Mouse (Mus musculus) limb, embryonic 15.5 days (tissue): ENCODE measurements at regions not wholly inside any gene's neighbourhood (a gene's known extent, or its start where the extent isn't known, plus 50 kb on each side); places are given as distances from the start of the nearest gene placed in this dataset.

Experiments used
- ATAC-seq: fragments of 200-750 bp; cut with Nextera tagmentation; 2 replicates; pipeline ENCODE4 v1.8.0; 2017; ENCODE audit warnings: low read depth, moderate TSS enrichment; ENCODE audit not compliant: insufficient number of reproducible peaks, low FRiP score, low TSS enrichment
- H3K27ac ChIP-seq: fragments of 300-500 bp; sonication (generic); 2 replicates; pipeline ENCODE4 v1.5.1; 2015; ENCODE audit warnings: moderate library complexity, mild to moderate bottlenecking, inconsistent platforms
- H3K27me3 ChIP-seq: fragments of 300-500 bp; sonication (generic); 2 replicates; pipeline ENCODE4 v1.6.1; 2015; ENCODE audit warnings: inconsistent platforms
- H3K36me3 ChIP-seq: fragments of 300-500 bp; sonication (generic); 2 replicates; pipeline ENCODE4 v1.6.1; 2015; ENCODE audit warnings: inconsistent platforms
- H3K4me1 ChIP-seq: fragments of 300-500 bp; sonication (generic); 2 replicates; pipeline ENCODE4 v1.6.1; 2015; ENCODE audit warnings: inconsistent platforms
- H3K4me2 ChIP-seq: fragments of 300-500 bp; sonication (generic); 2 replicates; pipeline ENCODE4 v1.6.1; 2015; ENCODE audit warnings: mild to moderate bottlenecking, inconsistent platforms
- H3K4me3 ChIP-seq: fragments of 300-500 bp; sonication (generic); 2 replicates; pipeline ENCODE4 v1.5.1; 2015; ENCODE audit warnings: mild to moderate bottlenecking, inconsistent platforms
- H3K9ac ChIP-seq: fragments of 300-500 bp; sonication (generic); 2 replicates; pipeline ENCODE4 v1.6.1; 2015; ENCODE audit warnings: inconsistent platforms
- H3K9me3 ChIP-seq: fragments of 300-500 bp; sonication (generic); 2 replicates; pipeline ENCODE4 v1.6.1; 2016; ENCODE audit warnings: inconsistent platforms
- WGBS: fragments of 180-500 bp; shearing (Covaris S2); methylation state at CpG from one replicate; pipeline ENCODE4 v1.1.7; 2015; 5-methylcytosine and 5-hydroxymethylcytosine counted together

DNA sequence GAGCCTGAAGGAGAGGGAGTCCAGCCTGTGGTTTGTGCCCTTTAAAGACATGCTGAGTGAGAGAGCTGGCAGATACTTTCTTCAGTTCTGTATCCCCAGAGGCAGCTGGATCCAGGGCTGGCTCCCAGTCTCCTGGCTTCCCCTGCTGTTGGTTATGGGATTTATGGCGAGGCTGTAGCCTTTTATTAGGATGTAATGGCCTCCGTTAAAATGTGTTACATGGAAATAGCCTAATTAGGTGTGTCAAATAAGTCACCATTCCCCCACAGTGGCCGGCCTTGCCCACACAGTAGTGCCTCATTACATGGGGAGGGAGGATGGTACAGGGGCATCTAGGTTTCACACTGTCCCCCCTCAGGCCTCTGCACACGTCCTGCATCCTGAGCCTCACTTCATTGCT lies 230.8 kb downstream of the Rplp1 start:
- H3K27me3 ChIP-seq: 0 out of 2 replicates have a peak, but pooled peaks cover 14% of the 10 kb centered on the region
- peaks cover 20% of the 10 kb centered on the region for H3K4me1 ChIP-seq
- no peak overlapping the region for H3K4me2 ChIP-seq
- no peaks in the 10 kb centered on the region for H3K9me3 ChIP-seq
- 26% methylated on average over 4 of the region's 4 CpGs for WGBS
- no peak overlapping the region for H3K4me3 ChIP-seq
- H3K27ac ChIP-seq: no peak overlapping the region
- no peak overlapping the region for H3K9ac ChIP-seq
- H3K36me3 ChIP-seq: no peaks in the 10 kb centered on the region
- no peak for ATAC-seq

DNA sequence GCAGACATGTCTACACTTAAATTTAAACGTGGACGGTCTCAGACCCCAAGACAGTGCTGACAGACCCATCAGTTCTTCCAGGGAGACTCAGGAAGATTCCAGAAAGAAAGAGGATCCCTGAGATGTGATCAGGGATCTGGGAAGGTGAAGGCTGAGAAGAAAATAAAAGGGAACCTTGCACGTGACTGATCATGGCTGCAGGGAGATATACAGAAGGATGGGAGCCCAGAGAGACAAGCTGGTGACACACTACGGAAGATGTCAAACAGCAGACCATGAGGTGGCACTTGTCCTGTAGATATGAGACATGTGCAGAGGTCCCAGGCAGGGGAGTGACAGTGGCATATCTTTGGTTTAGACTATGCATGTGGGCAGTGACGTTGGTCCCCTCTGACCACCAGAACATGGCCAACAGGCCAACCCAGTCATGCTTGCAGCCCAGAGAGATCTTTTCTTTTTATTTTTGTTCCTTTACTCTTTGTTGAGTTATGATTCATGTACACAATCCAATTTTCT lies 231.5 kb downstream of the Rplp1 start:
- Histone ChIP-seq H3K27ac (no peak overlapping the region), H3K36me3 (no peaks in the 10 kb centered on the region), H3K27me3 (peaks cover 16% of the 10 kb centered on the region; the same call in 1 of the 2 replicates), H3K9me3 (no peaks in the 10 kb centered on the region), H3K9ac (no peak overlapping the region), H3K4me2 (no peak overlapping the region), H3K4me3 (no peak overlapping the region), H3K4me1 (peaks cover 20% of the 10 kb centered on the region)
- ATAC-seq: no peak
- WGBS: 85% methylated on average over 5 of the region's 5 CpGs

- Histone ChIP-seq H3K36me3 (no peaks in the 10 kb centered on the region), H3K9ac (no peak overlapping the region), H3K4me1 (peaks cover 21% of the 10 kb centered on the region), H3K27ac (no peak overlapping the region), H3K9me3 (no peaks in the 10 kb centered on the region), H3K27me3 (peaks cover 16% of the 10 kb centered on the region; the same call in 1 of the 2 replicates), H3K4me3 (no peak overlapping the region), H3K4me2 (no peak overlapping the region)
- WGBS: 61% methylated on average over 4 of the region's 4 CpGs
- no peak for ATAC-seq
Observed at GRCm38 (mm10) chr9:61682316-61682715, 232.0 kb downstream of the Rplp1 start.

- no peak overlapping the region for H3K4me2 ChIP-seq
- no peak overlapping the region for H3K27ac ChIP-seq
- H3K27me3 ChIP-seq: peaks cover 12% of the 10 kb centered on the region; the same call in 1 of the 2 replicates
- no peak for ATAC-seq
- peaks cover 28% of the 10 kb centered on the region for H3K4me1 ChIP-seq
- H3K9me3 ChIP-seq: no peaks in the 10 kb centered on the region
- no peak overlapping the region for H3K9ac ChIP-seq
- WGBS: 49% methylated on average over 5 of the region's 5 CpGs
- no peaks in the 10 kb centered on the region for H3K36me3 ChIP-seq
- H3K4me3 ChIP-seq: no peak overlapping the region
Observed at GRCm38 (mm10) chr9:61681406-61681805, 232.9 kb downstream of the Rplp1 start.

DNA sequence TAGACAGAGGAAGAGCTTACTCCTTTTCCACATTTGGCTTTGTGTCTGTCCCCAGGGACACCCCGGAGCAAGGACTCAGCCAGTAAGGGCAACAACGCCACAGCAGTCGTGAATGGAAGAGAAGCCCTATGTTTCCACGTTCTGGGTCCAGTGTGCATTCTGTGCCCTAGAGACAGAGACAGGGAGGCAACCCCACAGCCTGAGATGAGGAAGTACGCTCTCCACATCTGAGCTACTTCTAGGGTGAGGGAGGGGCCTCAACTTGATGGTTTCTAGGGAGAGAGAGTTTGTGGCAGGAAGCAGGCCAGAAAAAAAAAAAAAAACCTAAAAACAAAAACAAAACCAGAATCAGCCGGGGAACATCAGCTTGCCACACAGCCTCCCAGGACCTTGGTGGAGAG lies 233.4 kb downstream of the Rplp1 start:
- H3K9me3 ChIP-seq: no peaks in the 10 kb centered on the region
- peaks cover 31% of the 10 kb centered on the region for H3K4me1 ChIP-seq
- H3K27ac ChIP-seq: no peak overlapping the region
- H3K4me3 ChIP-seq: no peak overlapping the region
- H3K9ac ChIP-seq: no peak overlapping the region
- H3K36me3 ChIP-seq: no peaks in the 10 kb centered on the region
- 39% methylated on average over 6 of the region's 6 CpGs for WGBS
- ATAC-seq: no peak
- H3K27me3 ChIP-seq: peaks cover 12% of the 10 kb centered on the region; the same call in 1 of the 2 replicates
- H3K4me2 ChIP-seq: no peak overlapping the region

DNA sequence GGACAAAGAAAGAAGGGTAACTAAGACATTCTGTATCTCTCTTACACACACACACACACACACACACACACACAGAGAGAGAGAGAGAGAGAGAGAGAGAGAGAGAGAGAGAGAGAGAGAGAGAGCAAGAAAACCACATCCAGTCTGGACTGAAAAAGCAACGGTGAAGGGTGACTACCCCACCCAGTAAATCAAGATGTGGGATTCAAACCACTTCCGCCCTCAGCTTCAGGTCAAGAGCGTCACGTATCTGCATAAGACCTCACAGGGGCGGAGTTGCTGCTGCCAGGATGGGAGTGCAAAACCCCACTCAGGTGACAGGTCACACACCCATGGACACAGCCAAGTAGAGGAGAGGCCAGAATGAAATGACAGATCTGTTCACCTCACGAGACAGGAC lies 234.7 kb downstream of the Rplp1 start:
- peaks cover 34% of the 10 kb centered on the region for H3K4me1 ChIP-seq
- no peaks in the 10 kb centered on the region for H3K36me3 ChIP-seq
- peaks cover 12% of the 10 kb centered on the region; the same call in 1 of the 2 replicates for H3K27me3 ChIP-seq
- H3K9me3 ChIP-seq: no peaks in the 10 kb centered on the region
- no peak overlapping the region for H3K4me3 ChIP-seq
- 81% methylated on average over 6 of the region's 6 CpGs for WGBS
- no peak overlapping the region for H3K27ac ChIP-seq
- ATAC-seq: no peak
- no peak overlapping the region for H3K9ac ChIP-seq
- H3K4me2 ChIP-seq: no peak overlapping the region

- Histone ChIP-seq H3K4me2 (no peak overlapping the region), H3K4me3 (no peak overlapping the region), H3K9me3 (no peaks in the 10 kb centered on the region), H3K36me3 (no peaks in the 10 kb centered on the region), H3K27me3 (peaks cover 3% of the 10 kb centered on the region; the same call in 1 of the 2 replicates), H3K9ac (no peak overlapping the region), H3K4me1 (peaks cover 39% of the 10 kb centered on the region), H3K27ac (no peak overlapping the region)
- no peak for ATAC-seq
- 76% methylated on average over 3 of the region's 3 CpGs for WGBS
Observed at GRCm38 (mm10) chr9:61677603-61678002, 236.7 kb downstream of the Rplp1 start.

GRCm38 (mm10) chr9:61677037-61677436 lies 237.3 kb downstream of the Rplp1 start:
- WGBS: 42% methylated on average over 11 of the region's 11 CpGs
- H3K4me1 ChIP-seq: peaks cover 33% of the 10 kb centered on the region
- no peak overlapping the region for H3K27ac ChIP-seq
- no peaks in the 10 kb centered on the region for H3K9me3 ChIP-seq
- no peak overlapping the region for H3K4me3 ChIP-seq
- H3K4me2 ChIP-seq: no peak overlapping the region
- no peak for ATAC-seq
- no peaks in the 10 kb centered on the region for H3K36me3 ChIP-seq
- peaks cover 3% of the 10 kb centered on the region; the same call in 1 of the 2 replicates for H3K27me3 ChIP-seq
- H3K9ac ChIP-seq: no peak overlapping the region

DNA sequence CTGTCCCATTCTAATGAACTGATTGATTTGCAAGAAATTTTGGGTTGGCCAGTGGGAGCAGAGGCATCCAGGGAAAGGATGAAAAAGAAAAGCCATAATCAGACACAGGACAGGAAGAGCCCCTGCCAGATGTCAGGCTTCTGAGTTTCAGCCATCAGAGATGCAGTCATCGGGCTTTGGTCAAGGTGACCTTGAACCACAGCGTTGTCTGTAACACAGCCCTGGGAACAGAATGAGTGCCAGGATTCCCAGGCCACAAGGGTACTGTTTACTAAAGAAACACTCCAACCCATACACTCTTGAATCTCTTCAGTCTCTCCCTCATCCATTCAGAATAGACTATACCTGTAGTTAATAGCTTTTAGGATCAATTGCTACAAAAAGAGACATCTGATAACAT lies 239.0 kb downstream of the Rplp1 start:
- Histone ChIP-seq H3K27ac (no peak overlapping the region), H3K4me2 (no peak overlapping the region), H3K9me3 (no peaks in the 10 kb centered on the region), H3K36me3 (no peaks in the 10 kb centered on the region), H3K9ac (no peak overlapping the region), H3K4me1 (peaks cover 25% of the 10 kb centered on the region), H3K27me3 (peaks cover 3% of the 10 kb centered on the region; the same call in 1 of the 2 replicates), H3K4me3 (no peak overlapping the region)
- WGBS: 80% methylated on average over 2 of the region's 2 CpGs
- no peak for ATAC-seq

GRCm38 (mm10) chr9:61673575-61674203 lies 240.7 kb downstream of the Rplp1 start:
- peaks cover 31% of the 10 kb centered on the region for H3K4me1 ChIP-seq
- H3K9ac ChIP-seq: no peak overlapping the region
- H3K27me3 ChIP-seq: peaks cover 3% of the 10 kb centered on the region; the same call in 1 of the 2 replicates
- peak; percentile 61; the same call in 1 of the 2 replicates for ATAC-seq
- no peak overlapping the region for H3K4me2 ChIP-seq
- peak overlapping the region; percentile 61 for H3K27ac ChIP-seq
- H3K36me3 ChIP-seq: no peaks in the 10 kb centered on the region
- no peak overlapping the region for H3K4me3 ChIP-seq
- WGBS: 36% methylated on average over 16 of the region's 16 CpGs
- no peaks in the 10 kb centered on the region for H3K9me3 ChIP-seq

GRCm38 (mm10) chr9:61670986-61671385 lies 243.4 kb downstream of the Rplp1 start:
- H3K4me1 ChIP-seq: peaks cover 20% of the 10 kb centered on the region
- no peak overlapping the region for H3K4me3 ChIP-seq
- no peaks in the 10 kb centered on the region for H3K9me3 ChIP-seq
- no peaks in the 10 kb centered on the region for H3K36me3 ChIP-seq
- H3K4me2 ChIP-seq: no peak overlapping the region
- no peak for ATAC-seq
- no peak overlapping the region for H3K9ac ChIP-seq
- H3K27me3 ChIP-seq: no peaks in the 10 kb centered on the region
- no peak overlapping the region for H3K27ac ChIP-seq
- WGBS: 87% methylated on average over 4 of the region's 4 CpGs

- ATAC-seq: no peak
- 29% methylated on average over 10 of the region's 10 CpGs for WGBS
Observed at GRCm38 (mm10) chr9:61669729-61670520, 244.4 kb downstream of the Rplp1 start.

More at GRCm38 (mm10) chr9:61669729-61670520, 244.4 kb downstream of the Rplp1 start:
- no peaks in the 10 kb centered on the region for H3K36me3 ChIP-seq
- H3K9me3 ChIP-seq: no peaks in the 10 kb centered on the region
- peaks cover 17% of the 10 kb centered on the region for H3K4me1 ChIP-seq
- H3K4me3 ChIP-seq: no peak overlapping the region
- no peaks in the 10 kb centered on the region for H3K27me3 ChIP-seq
- H3K4me2 ChIP-seq: no peak overlapping the region
- H3K9ac ChIP-seq: no peak overlapping the region
- no peak overlapping the region for H3K27ac ChIP-seq
